Mouse (Mus musculus): ENCODE data around the gene Man1c1. TPM values are rescaled to one million over a fixed set of nuclear protein-coding genes. Genes with fewer than 3 reads are reported as not detected.
A peak's percentile ranks its signal among the peaks of the same experiment; 100 is the strongest.

The Man1c1 gene
- total and polyA plus RNA-seq, 2 experiments from 2014 or later, result 3.8 to 14.8 TPM

DNA sequence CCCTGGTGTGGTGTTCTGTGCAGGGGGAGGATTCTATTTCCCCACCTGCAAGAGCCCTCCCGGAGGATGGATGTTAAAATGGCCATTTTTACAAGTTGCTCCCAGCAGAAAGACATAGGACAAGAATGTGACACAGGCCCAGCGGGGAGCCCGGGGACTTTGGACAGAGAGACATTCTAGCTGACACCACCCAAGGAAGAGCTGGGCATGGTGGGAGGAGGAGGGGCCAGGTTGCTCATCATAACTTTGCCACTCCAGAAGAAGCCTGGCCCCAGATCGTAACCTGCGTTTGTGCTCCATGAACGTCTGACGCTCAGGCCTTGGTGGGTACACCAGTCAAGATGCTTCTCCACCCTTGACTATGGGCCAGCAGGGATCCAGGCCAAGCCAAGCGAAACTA, 143.4 kb downstream of the Man1c1 start:
- TF ChIP-seq EP300 (IDR thresholded peaks at IDR 0.05; ENCODE audit: low read depth) (no peak), CTCF (IDR thresholded peaks at IDR 0.05; ENCODE audit: low read depth) (no peak)
- 86% methylated on average over 8 of the region's 8 CpGs for WGBS
- no peak for ATAC-seq (ENCODE audit: insufficient read depth, low read depth)

DNA sequence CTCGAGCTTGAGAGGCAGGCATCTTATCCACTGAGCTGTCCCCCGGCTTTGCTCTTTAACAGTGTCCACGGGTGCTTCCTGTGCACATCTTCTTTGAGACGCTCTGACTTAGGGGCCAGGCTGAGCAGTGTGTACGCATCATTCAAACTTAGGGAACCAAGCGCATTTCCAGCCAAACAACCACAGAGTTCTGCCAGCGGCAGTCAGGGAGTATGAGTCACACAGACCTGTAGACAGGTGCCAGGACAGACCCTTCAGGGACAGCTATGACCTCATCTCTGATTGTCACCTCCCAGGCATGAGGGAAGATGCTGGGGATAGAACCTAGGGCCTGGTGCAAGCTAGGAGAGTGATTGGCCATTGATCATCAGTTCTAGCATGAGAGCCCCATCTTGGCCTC, 144.9 kb downstream of the Man1c1 start:
- Histone ChIP-seq H3K4me1 (ENCODE audit: control insufficient read depth, insufficient read depth) (no peaks in the 10 kb centered on the region), H3K9me3 (replicated peaks; ENCODE audit: control insufficient read depth, low read length) (no peaks in the 10 kb centered on the region), H3K4me3 (ENCODE audit: low read depth, low read length) (no peak overlapping the region), H3K4me2 (ENCODE audit: low read depth, low read length) (no peak overlapping the region), H3K27me3 (ENCODE audit: control insufficient read depth, insufficient read depth, low read length) (no peaks in the 10 kb centered on the region), H3K9ac (replicated peaks; ENCODE audit: low read depth, low read length) (no peak overlapping the region), H3K27ac (ENCODE audit: low read depth) (no peak overlapping the region), H3K36me3 (replicated peaks; ENCODE audit: control insufficient read depth, insufficient read depth, low read length) (peaks cover 27% of the 10 kb centered on the region)
- no peak for DNase-seq (ENCODE audit: low spot score)
- whole genome bisulfite sequencing, result 76% methylated on average over 7 of the region's 7 CpGs
- ATAC-seq (ENCODE audit: insufficient read depth, low read depth), result no peak
- TF ChIP-seq EP300 (IDR thresholded peaks at IDR 0.05; ENCODE audit: low read depth) (no peak), CTCF (IDR thresholded peaks at IDR 0.05; ENCODE audit: low read depth) (no peak)

More for the DNA sequence above, 143.4 kb downstream of the Man1c1 start:
- H3K27ac ChIP-seq (ENCODE audit: low read depth), result no peak overlapping the region
- H3K27me3 ChIP-seq (ENCODE audit: control insufficient read depth, insufficient read depth, low read length), result no peaks in the 10 kb centered on the region
- H3K4me3 ChIP-seq (ENCODE audit: low read depth, low read length), result no peak overlapping the region
- no peak overlapping the region for H3K9ac ChIP-seq (replicated peaks; ENCODE audit: low read depth, low read length)
- no peak for DNase-seq (ENCODE audit: low spot score)
- no peaks in the 10 kb centered on the region for H3K9me3 ChIP-seq (replicated peaks; ENCODE audit: control insufficient read depth, low read length)
- no peaks in the 10 kb centered on the region for H3K4me1 ChIP-seq (ENCODE audit: control insufficient read depth, insufficient read depth)
- H3K36me3 ChIP-seq (replicated peaks; ENCODE audit: control insufficient read depth, insufficient read depth, low read length), result peaks cover 41% of the 10 kb centered on the region
- H3K4me2 ChIP-seq (ENCODE audit: low read depth, low read length), result no peak overlapping the region

GRCm38 (mm10) chr4:134558570-134559113, 145.4 kb downstream of the Man1c1 start:
- DNase-seq (ENCODE audit: low spot score), result no peak
- Histone ChIP-seq H3K4me1 (ENCODE audit: control insufficient read depth, insufficient read depth) (no peaks in the 10 kb centered on the region), H3K4me3 (ENCODE audit: low read depth, low read length) (no peak overlapping the region), H3K9me3 (replicated peaks; ENCODE audit: control insufficient read depth, low read length) (no peaks in the 10 kb centered on the region), H3K27me3 (ENCODE audit: control insufficient read depth, insufficient read depth, low read length) (no peaks in the 10 kb centered on the region), H3K27ac (ENCODE audit: low read depth) (no peak overlapping the region), H3K36me3 (replicated peaks; ENCODE audit: control insufficient read depth, insufficient read depth, low read length) (peaks cover 22% of the 10 kb centered on the region), H3K9ac (replicated peaks; ENCODE audit: low read depth, low read length) (no peak overlapping the region; the same call in 1 of the 2 replicates), H3K4me2 (ENCODE audit: low read depth, low read length) (no peak overlapping the region)
- WGBS, result 52% methylated on average over 9 of the region's 9 CpGs
- no peak for TF ChIP-seq CTCF (IDR thresholded peaks at IDR 0.05; ENCODE audit: low read depth)
- TF ChIP-seq EP300 (IDR thresholded peaks at IDR 0.05; ENCODE audit: low read depth), result no peak
- ATAC-seq (ENCODE audit: insufficient read depth, low read depth), result no peak

DNA sequence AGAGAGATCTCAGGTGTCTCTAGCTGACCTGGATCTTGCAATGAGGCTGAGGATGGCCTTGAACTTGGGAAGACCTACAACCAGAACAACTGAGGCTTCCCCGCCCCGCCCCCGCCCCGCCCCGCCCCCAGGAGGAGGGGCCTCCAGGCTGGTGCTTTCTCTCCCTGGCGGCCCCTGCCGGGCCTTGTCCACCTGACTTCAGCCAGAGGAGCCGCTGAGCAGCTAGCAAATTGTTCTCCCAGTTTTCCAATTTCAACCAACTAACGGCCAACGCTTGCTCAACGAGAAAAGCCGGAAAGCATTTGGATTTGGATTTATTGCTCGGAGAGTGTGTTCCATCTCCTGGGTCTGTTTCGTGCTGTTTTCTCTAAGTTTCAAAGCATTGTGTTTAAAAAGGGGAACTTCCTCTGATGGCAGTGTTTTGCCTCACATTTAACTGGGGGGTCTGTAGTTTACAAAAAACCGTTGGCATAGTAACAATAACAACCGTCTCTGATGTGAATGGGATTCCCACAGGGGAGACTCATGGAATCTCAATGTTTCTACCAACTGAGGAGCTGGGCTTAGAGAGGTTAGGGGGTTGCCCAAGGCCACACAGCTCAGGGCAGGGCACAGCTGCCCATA, 146.4 kb downstream of the Man1c1 start:
- no peak overlapping the region for H3K4me3 ChIP-seq (ENCODE audit: low read depth, low read length)
- no peak for DNase-seq (ENCODE audit: low spot score)
- no peak overlapping the region for H3K9ac ChIP-seq (replicated peaks; ENCODE audit: low read depth, low read length)
- H3K9me3 ChIP-seq (replicated peaks; ENCODE audit: control insufficient read depth, low read length), result no peaks in the 10 kb centered on the region
- peaks cover 13% of the 10 kb centered on the region; the same call in 1 of the 2 replicates for H3K36me3 ChIP-seq (replicated peaks; ENCODE audit: control insufficient read depth, insufficient read depth, low read length)
- H3K27ac ChIP-seq (ENCODE audit: low read depth), result no peak overlapping the region; the same call in 1 of the 2 replicates
- WGBS, result 32% methylated on average over 16 of the region's 16 CpGs
- no peak overlapping the region for H3K4me2 ChIP-seq (ENCODE audit: low read depth, low read length)
- TF ChIP-seq CTCF (IDR thresholded peaks at IDR 0.05; ENCODE audit: low read depth) (no peak), EP300 (IDR thresholded peaks at IDR 0.05; ENCODE audit: low read depth) (no peak)
- no peaks in the 10 kb centered on the region for H3K27me3 ChIP-seq (ENCODE audit: control insufficient read depth, insufficient read depth, low read length)
- H3K4me1 ChIP-seq (ENCODE audit: control insufficient read depth, insufficient read depth), result no peaks in the 10 kb centered on the region
- no peak for ATAC-seq (ENCODE audit: insufficient read depth, low read depth)

- DNase-seq (ENCODE audit: low spot score), result peak; percentile 39
- Histone ChIP-seq H3K4me2 (ENCODE audit: low read depth, low read length) (no peak overlapping the region), H3K27ac (ENCODE audit: low read depth) (no peak overlapping the region), H3K4me1 (ENCODE audit: control insufficient read depth, insufficient read depth) (peaks cover 5% of the 10 kb centered on the region), H3K4me3 (ENCODE audit: low read depth, low read length) (no peak overlapping the region), H3K9me3 (replicated peaks; ENCODE audit: control insufficient read depth, low read length) (no peaks in the 10 kb centered on the region), H3K27me3 (ENCODE audit: control insufficient read depth, insufficient read depth, low read length) (no peaks in the 10 kb centered on the region), H3K9ac (replicated peaks; ENCODE audit: low read depth, low read length) (no peak overlapping the region), H3K36me3 (replicated peaks; ENCODE audit: control insufficient read depth, insufficient read depth, low read length) (0 out of 2 replicates have a peak, but pooled peaks cover 6% of the 10 kb centered on the region)
- TF ChIP-seq EP300 (IDR thresholded peaks at IDR 0.05; ENCODE audit: low read depth), result no peak
- TF ChIP-seq CTCF (IDR thresholded peaks at IDR 0.05; ENCODE audit: low read depth), result peak; percentile 47
- WGBS, result 69% methylated on average over 8 of the region's 8 CpGs
- no peak for ATAC-seq (ENCODE audit: insufficient read depth, low read depth)
Observed at GRCm38 (mm10) chr4:134555956-134556580, 148.0 kb downstream of the Man1c1 start.
